Mouse (Mus musculus) spleen, embryonic (tissue): Measurements from ENCODE around the gene 1810037I17Rik.

Experiments
- CTCF ChIA-PET: fragments of 350-600 bp; sonication (Branson Sonifier 250); formaldehyde crosslinking; loops from one replicate; lab custom pipeline; 2022; lab: Charles Lee

1810037I17Rik gene

DNA sequence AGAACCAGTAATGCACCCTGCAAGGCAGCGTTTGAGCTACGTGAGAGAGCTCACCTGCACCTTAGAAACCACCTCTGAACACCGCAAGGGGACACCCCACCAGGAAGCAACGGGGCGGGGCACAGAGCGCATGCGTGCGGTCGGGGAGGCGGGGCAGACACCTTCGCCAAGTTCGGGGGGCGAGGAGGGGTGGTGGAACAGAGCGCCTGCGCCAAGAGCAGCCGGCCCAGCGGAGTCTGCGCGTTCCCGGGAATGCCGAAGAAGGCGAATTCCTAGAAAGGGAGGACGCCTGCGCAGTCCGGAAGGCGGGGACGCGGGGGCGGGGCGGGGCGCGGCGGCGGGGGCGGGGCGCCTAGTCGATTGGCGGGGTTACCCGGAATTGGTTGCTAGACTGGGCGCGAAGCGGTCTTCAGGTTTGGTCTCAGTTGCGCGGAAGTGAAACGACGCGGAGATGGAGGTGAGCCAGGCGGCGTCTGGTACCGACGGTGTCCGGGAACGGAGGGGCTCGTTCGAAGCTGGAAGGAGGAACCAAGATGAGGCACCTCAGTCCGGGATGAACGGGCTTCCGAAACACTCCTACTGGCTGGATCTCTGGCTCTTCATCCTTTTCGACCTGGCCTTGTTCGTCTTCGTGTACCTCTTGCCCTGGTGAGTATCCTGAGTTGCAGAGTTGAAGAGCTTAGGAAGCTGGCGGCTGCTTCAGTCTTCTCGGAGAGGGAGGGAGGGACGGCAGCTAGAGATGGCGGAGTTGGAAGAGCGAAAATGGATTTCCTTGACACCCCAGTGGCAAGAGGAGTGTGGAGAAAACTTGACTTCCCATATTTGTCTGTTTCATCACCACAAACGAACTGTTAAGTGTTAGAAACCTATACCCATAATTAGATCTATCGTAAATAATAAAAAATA, at the start of gene 1810037I17Rik:
Gene 1810037I17Rik, plus strand, starts transcription at position 195 of the 906 bp plus-strand sequence.
- CTCF ChIA-PET: no interaction called here

DNA sequence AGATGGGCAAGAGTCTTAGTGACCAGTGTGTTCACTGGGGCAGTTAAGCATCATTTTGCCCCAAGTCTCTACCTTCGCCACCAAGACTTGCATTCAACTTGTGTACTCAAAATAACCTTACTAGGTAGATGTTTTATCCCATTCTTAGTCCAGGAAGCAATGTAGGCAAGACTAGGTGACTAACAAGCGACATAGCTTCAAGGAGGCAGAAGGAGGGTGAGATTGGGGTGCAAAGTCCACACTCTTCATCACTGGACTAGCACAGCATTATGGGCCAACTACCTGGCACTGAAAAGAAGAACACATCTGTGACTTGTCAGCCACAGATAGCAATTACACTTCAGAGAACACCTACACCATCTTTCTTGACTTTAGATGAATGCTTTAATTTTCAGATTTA, 47.1 kb upstream of the 1810037I17Rik start:
- CTCF ChIA-PET: no interaction called here

- CTCF ChIA-PET: interaction anchor here (0.6 kb wide), 1 partner anchor 45 kb away, joined by 3 read pairs; no protein-coding TSS in a partner anchor
Observed at GRCm38 (mm10) chr3:122877543-122877942, 46.5 kb upstream of the 1810037I17Rik start.

- CTCF ChIA-PET: no interaction called here
Observed at GRCm38 (mm10) chr3:122878705-122879315, 45.2 kb upstream of the 1810037I17Rik start.

- CTCF ChIA-PET: interaction anchor here (0.8 kb wide), 1 partner anchor 17 kb away, joined by 3 read pairs; no protein-coding TSS in a partner anchor
Observed at GRCm38 (mm10) chr3:122887505-122888301, 36.3 kb upstream of the 1810037I17Rik start.

DNA sequence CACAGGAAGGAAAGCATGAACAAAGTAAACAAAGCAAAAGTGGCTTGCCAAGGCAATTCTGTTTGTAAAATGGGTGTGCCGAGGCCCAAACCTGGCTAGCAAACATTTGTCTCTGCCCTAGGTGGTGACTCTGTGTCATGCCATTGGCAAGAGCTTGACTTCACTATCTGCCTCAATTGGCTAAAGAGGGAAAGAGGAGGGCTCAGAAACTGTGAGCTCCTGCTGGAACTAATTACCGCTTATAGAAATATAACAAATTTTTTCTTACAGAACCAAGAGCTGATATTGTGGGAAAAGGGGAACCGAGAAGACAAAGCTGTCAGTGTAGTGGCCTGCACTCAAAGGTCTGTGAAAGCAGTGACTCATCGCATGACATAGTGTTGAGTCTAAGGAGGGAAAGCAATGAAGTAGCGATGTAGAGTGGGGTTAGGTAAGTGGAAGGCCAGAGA, 35.6 kb upstream of the 1810037I17Rik start:
- CTCF ChIA-PET: no interaction called here

- CTCF ChIA-PET: no interaction called here
Observed at GRCm38 (mm10) chr3:122894772-122895171, 29.2 kb upstream of the 1810037I17Rik start, which contains the start of gene Fabp2. Fabp2 (plus strand) TSS chr3:122895072.

DNA sequence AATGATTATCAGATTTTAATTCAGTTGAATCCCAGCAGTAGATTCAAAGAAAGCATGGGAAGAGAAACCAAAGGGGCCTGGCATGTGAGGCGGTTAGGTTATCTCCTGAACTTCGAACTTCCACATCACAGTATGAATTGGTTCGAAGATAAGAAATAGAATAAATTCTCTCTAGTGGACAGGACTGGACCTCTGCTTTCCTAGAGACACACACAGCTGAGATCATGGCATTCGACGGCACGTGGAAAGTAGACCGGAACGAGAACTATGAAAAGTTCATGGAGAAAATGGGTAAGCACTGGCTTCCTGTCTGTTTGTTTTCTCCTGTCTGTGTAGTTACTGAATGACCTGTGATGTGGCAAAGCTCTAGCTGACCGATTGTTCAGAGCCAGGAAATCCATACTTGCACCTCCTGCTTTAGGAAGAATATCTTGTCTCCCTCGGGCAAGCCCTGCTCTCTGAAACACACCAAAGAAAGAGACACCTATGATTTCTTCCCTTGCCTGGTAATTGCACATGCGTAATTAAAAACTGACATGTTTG, 28.7 kb upstream of the 1810037I17Rik start:
- CTCF ChIA-PET: no interaction called here

- CTCF ChIA-PET: interaction anchor here (0.7 kb wide), 1 partner anchor 15 kb away, joined by 4 read pairs; no protein-coding TSS in a partner anchor
Observed at GRCm38 (mm10) chr3:122898254-122898653, 25.7 kb upstream of the 1810037I17Rik start.

GRCm38 (mm10) chr3:122903746-122904433, 20.1 kb upstream of the 1810037I17Rik start:
- CTCF ChIA-PET: interaction anchor here (0.9 kb wide), 1 partner anchor 17 kb away, joined by 3 read pairs; no protein-coding TSS in a partner anchor

DNA sequence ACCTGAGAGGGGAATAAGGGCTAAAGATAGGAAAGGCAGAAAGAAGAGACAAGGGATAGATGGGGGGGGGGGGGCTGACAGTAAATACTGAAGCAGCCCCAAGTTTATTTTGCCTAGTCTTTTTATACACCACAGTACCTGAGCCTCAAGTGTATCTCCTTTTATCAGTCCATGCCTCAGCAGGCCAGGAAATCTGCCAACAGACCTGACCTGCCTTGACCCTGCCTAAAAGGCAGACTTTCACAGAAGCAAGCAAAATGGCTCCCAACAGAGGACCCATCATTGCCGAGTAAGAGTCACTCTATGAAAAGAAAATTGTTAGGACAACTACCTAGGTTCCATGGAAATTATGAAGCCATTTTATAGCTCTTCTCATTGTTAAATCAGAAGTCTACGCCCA, 16.2 kb upstream of the 1810037I17Rik start:
- CTCF ChIA-PET: no interaction called here

GRCm38 (mm10) chr3:122915493-122915892, 8.5 kb upstream of the 1810037I17Rik start:
- CTCF ChIA-PET: no interaction called here

DNA sequence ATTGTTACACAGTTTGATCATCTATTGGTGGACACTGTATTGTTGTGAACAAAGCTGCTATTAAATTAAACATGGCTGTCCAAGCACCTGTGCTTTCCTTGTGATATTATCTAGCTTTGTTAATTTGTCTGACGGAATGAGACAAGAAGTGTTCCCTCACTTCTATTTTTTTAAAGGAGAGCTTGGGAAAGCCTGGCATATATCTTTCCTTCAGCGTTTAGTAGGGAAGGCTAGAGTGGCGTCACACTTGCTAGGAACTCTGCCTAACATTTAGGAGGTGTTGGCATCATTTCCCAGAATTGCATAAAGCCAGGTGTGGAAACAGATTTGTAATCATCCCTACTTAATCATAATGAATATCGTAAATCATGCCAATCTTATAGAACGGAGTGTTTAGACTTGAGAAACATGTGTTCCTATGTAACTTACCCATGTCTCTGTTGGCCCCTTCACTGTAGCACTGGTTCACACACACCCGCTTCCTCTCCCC, 7.8 kb upstream of the 1810037I17Rik start:
- CTCF ChIA-PET: interaction anchor here (0.5 kb wide), 1 partner anchor 1605 kb away, joined by 4 read pairs; no protein-coding TSS in a partner anchor

DNA sequence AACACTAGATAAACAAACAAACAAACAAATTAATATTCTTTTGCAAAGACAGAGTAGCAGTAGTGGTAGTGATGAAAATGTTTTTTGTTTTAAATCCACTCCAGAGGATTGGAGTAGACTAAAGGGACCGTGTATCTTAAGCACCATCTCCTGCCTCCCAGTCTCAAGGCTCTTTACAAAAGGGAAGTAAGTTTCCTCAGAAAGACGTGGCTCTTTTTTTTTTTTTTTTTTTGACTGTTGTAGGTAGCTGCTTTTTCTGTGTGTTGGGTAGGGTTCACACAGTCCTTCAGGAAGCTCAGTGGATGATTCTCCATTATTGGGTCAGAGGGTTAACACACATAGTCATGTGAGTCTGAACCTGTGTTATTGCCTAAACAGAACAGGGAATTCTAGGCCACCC, 5.3 kb upstream of the 1810037I17Rik start:
- CTCF ChIA-PET: no interaction called here

- CTCF ChIA-PET: no interaction called here
Observed at GRCm38 (mm10) chr3:122919260-122919659, 4.7 kb upstream of the 1810037I17Rik start, which contains the start of gene Gm10959. Gm10959 (minus strand) TSS chr3:122919360.

DNA sequence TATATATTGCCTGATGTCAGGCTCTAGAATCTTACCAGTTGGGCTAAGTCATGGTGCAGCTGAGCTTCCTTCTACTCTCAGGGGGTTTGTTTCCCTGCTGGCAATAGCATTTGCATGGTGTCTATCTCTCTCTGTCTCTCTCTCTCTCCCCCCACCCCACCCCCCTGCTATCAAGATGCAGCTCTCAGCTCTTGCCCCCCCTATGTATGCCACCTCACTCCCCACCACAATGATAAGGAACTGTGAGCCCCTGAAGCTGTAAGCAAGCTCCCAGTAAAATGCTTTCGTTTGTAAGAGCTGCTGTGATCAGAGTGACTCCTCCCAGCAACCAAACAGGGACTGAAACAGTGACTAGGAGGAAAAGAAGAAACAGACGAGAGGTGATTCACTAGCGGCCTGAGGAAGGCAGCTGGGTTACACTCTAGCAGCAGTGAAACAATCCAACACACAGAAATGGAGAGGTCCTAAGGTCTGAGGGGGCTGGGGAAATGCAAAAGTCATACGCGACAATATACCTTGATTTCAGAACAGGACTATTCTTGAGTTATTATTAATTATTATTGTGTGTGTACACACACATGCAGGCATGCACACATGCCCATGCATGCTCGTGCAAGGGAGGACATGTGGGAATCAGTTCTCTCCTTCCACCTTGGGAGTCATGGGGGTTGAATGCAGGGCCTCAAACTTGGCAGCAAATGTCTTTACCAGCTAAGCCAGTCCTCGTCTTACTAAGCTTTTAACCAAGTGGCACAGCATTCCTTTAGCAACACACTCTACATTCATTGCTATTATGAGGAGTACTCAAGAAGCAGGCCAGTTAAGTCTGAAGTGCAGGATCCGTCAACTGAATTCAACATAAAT, 3.2 kb upstream of the 1810037I17Rik start:
- CTCF ChIA-PET: interaction anchor here (0.7 kb wide), 1 partner anchor 625 kb away, joined by 3 read pairs; no protein-coding TSS in a partner anchor

DNA sequence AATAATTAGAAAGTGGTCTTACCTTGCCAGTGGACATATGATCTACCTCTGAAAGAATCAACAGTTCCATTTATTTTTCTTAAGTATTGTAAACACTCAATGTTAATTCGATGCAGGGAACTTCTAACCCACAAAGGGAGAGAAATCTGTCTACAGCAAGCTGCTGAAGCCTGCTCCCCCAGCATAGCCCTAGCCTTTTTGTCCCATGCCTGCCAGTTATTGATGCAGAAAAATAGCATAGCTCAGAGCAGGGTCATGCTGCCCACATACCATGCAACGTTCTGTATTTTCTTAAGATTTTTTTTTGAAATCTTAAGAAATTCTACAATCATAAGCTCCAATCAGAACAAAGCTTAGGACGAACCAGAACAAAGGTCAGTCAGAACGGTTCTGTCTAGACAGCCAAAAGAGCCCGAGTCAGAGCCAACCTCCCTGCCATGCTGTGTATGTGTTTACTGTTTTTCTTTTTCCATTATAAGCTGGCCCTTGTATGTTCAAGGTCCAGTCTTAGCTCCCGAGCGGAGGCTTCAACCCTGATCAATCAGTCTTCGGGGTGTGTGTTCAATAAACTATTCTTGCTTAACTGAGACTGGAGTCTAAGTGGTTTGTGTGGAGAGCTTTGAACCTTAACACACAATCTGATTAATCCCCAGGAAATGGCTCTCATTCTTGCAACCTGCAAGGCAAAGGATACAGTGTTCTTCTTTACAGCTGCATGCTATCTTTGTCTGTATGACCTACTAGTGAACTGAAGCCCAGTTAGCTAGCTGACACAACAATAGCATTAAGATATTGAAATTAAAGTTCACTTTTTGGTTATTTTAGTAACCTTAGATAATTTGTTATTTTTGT, 2.1 kb upstream of the 1810037I17Rik start:
- CTCF ChIA-PET: interaction anchor here (0.6 kb wide), 1 partner anchor 44 kb away, joined by 3 read pairs; no protein-coding TSS in a partner anchor

- CTCF ChIA-PET: no interaction called here
Observed at GRCm38 (mm10) chr3:122923147-122923546, 856 bp upstream of the 1810037I17Rik start.
